Mouse (Mus musculus): ENCODE results near the gene Zfp819.

DNA sequence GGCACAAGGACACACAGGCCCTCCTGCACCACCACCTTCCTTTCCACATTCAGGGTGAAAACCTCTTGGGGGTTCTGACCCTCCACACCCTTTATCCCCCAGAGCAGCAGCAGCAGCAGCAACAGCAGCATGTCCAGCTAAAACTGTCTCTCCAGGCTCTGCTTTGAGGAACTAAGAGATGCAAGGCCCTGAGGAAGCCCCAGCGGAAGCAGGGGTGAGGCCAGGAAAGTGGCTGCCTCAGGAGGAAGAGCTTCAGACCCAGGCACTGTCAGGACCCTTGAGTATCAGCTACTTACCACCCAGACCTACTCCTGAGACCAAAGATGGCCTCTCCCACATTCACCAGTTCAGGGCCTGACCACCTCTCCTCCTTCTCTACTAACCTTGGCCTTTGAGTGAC lies 53.0 kb downstream of the Zfp819 start, which contains the start of gene Siglece:
- TF ChIP-seq CTCF (IDR thresholded peaks at IDR 0.05; ENCODE audit: low read depth, low read length) (no peak), POLR2AphosphoS5 (IDR thresholded peaks at IDR 0.05; ENCODE audit: insufficient replicate concordance, low read depth, low read length) (no peak)

All from G1E (cell line).